Mouse (Mus musculus) embryo, embryonic 10 days (tissue): Measurements from ENCODE around the gene Brd7.

Experiments
- DNase-seq: peaks from one replicate; pipeline ENCODE4 v3.0.0-alpha.2; 2015; ENCODE audit warnings: low spot score

The Brd7 gene

GRCm38 (mm10) chr8:88357226-88357933, 4.6 kb downstream of the Brd7 start:
- no peak for DNase-seq

- DNase-seq: no peak
These were observed 12.9 kb downstream of the Brd7 start for GRCm38 (mm10) chr8:88349046-88349445.

- no peak for DNase-seq
These were observed 20.0 kb downstream of the Brd7 start for GRCm38 (mm10) chr8:88342026-88342425.

GRCm38 (mm10) chr8:88339887-88340695, 21.9 kb downstream of the Brd7 start:
- no peak for DNase-seq

GRCm38 (mm10) chr8:88339221-88339620, 22.8 kb downstream of the Brd7 start:
- no peak for DNase-seq

GRCm38 (mm10) chr8:88334975-88335374, 27.0 kb downstream of the Brd7 start:
- DNase-seq: no peak

GRCm38 (mm10) chr8:88334384-88334783, 27.6 kb downstream of the Brd7 start:
- no peak for DNase-seq

GRCm38 (mm10) chr8:88330816-88331215, 31.2 kb downstream of the Brd7 start:
- DNase-seq: no peak

- DNase-seq: no peak
These were observed 33.3 kb downstream of the Brd7 start for GRCm38 (mm10) chr8:88328689-88329088.

GRCm38 (mm10) chr8:88326328-88326727, 35.7 kb downstream of the Brd7 start:
- no peak for DNase-seq

GRCm38 (mm10) chr8:88325795-88326194, 36.2 kb downstream of the Brd7 start:
- no peak for DNase-seq

- peak; percentile 33 for DNase-seq
These were observed 36.7 kb downstream of the Brd7 start for GRCm38 (mm10) chr8:88325251-88325650.

GRCm38 (mm10) chr8:88324760-88325159, 37.2 kb downstream of the Brd7 start:
- DNase-seq: no peak

GRCm38 (mm10) chr8:88323523-88323922, 38.5 kb downstream of the Brd7 start:
- no peak for DNase-seq

GRCm38 (mm10) chr8:88321387-88321786, 40.6 kb downstream of the Brd7 start:
- no peak for DNase-seq

- DNase-seq: no peak
These were observed 41.9 kb downstream of the Brd7 start for GRCm38 (mm10) chr8:88320134-88320533.

GRCm38 (mm10) chr8:88318151-88318550, 43.8 kb downstream of the Brd7 start:
- DNase-seq: no peak

- peak; percentile 16 for DNase-seq
These were observed 44.7 kb downstream of the Brd7 start for GRCm38 (mm10) chr8:88317341-88317740.

- DNase-seq: no peak
These were observed 45.7 kb downstream of the Brd7 start for GRCm38 (mm10) chr8:88316139-88316931.

GRCm38 (mm10) chr8:88315302-88315701, 46.7 kb downstream of the Brd7 start:
- DNase-seq: no peak

- DNase-seq: no peak
These were observed 48.0 kb downstream of the Brd7 start for GRCm38 (mm10) chr8:88313991-88314390.

- DNase-seq: no peak
These were observed 49.0 kb downstream of the Brd7 start for GRCm38 (mm10) chr8:88312966-88313365.

GRCm38 (mm10) chr8:88310286-88310685, 51.7 kb downstream of the Brd7 start:
- no peak for DNase-seq
